Mouse (Mus musculus) adrenal gland, adult 2 months (tissue): Measurements from ENCODE around the gene Tmem120a. TPM values are rescaled to one million over a fixed set of nuclear protein-coding genes. Genes with fewer than 3 reads are reported as not detected.

Experiments
- DNase-seq: peaks from one replicate; pipeline ENCODE4 v3.0.0; 2021
- polyA plus RNA-seq: library from polyadenylated mRNA; depleted of rRNA; stranded (reverse); fragments of >200 nt; gene quantifications from 2 replicates; pipeline ENCODE4 v1.2.3, GENCODE M21; 2012
- total RNA-seq, 2 experiments: library from RNA; stranded (reverse); gene quantifications; 2 replicates each; pipeline ENCODE4 v1.2.3; 2021

Gene Tmem120a
- total and polyA plus RNA-seq, 3 experiments = 40.8 to 80.5 (median 60.0) TPM

- no peak for DNase-seq
Observed at GRCm38 (mm10) chr5:135733071-135733470, 11.2 kb downstream of the Tmem120a start.

- DNase-seq = no peak
Observed at GRCm38 (mm10) chr5:135731322-135731721, 12.9 kb downstream of the Tmem120a start.

GRCm38 (mm10) chr5:135730916-135731315 lies 13.3 kb downstream of the Tmem120a start:
- DNase-seq = no peak

DNA sequence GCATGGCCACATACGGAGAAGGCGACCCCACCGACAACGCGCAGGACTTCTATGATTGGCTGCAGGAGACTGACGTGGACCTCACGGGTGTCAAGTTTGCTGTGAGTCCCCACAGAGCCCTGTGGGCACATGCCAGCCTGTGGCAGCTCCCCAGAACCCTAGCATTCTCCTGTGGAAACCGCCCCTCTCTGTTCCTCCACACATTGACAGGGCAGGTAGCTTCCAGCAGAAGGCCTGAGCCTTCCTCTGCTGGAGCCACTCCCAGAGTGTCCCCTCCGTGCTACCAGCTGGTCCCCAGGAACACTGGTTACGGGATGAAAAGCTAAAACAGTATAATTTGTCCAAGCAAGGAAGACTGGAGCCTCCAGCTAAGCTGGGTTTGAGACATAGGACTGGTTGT lies 14.0 kb downstream of the Tmem120a start:
- DNase-seq = no peak

GRCm38 (mm10) chr5:135729351-135729750 lies 14.9 kb downstream of the Tmem120a start:
- DNase-seq = no peak

DNA sequence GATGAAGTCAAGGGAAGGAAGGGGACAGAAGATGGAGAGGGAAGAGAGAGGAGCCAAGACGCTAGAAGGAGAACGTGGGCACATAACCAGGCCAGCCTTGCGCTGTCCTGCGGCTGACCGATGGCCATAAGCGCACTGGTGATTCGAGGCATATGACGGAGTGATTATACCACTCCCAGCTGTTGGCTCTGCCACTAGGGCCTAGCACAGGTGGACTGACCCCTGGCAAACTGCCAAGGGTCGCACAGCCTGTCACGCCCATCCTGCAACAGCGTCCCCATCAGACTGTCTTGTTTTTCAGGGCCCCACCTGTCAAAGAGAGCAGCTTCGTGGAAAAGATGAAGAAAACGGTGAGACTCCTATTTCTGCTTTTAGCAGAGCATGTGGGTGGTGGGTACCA lies 15.9 kb downstream of the Tmem120a start:
- no peak for DNase-seq

DNA sequence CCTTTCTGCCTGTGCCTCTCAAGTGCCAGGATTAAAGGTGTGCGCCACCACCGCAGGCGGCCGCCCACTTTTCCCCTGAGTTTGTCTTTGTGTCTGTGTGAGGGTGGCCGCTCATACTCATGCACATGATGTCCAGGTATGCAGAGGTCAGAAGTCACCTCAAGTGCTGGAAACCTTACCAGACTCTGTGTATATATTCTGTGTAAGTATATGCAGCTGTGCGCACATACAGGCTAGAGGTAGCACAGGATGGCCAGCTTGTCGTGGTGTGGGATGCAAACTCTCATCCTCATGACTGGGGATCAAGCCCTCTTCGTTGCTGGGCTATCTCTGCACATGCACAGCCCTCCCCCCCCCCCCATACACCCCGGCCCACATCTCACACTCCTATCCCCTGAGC lies 16.4 kb downstream of the Tmem120a start:
- DNase-seq = no peak

GRCm38 (mm10) chr5:135726641-135727346 lies 17.5 kb downstream of the Tmem120a start:
- DNase-seq = peak; percentile 87

DNA sequence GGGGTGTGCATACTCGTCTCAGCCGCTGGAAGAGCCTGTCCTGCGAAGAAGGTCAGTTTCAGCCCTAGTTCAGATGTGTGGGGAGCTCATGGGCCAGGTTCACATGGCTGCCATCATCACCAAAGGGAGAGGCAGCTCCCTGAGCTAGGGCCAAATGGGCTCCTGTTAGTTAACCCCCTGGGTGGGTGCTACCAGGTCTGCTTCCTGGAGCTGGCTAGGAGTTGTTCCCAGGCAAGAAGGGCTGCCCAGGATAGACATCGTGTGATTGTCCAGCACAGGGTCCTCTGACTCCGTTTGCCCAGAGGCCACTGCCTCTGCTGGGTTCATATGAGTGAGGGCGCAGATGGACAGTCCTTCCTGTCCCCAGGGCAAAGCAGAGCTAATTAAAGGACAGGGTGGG lies 18.3 kb downstream of the Tmem120a start:
- DNase-seq = no peak

GRCm38 (mm10) chr5:135725391-135725841 lies 18.8 kb downstream of the Tmem120a start:
- DNase-seq = no peak

- DNase-seq = no peak
Observed at GRCm38 (mm10) chr5:135724536-135725322, 19.5 kb downstream of the Tmem120a start.

GRCm38 (mm10) chr5:135723165-135723751 lies 21.0 kb downstream of the Tmem120a start:
- no peak for DNase-seq

DNA sequence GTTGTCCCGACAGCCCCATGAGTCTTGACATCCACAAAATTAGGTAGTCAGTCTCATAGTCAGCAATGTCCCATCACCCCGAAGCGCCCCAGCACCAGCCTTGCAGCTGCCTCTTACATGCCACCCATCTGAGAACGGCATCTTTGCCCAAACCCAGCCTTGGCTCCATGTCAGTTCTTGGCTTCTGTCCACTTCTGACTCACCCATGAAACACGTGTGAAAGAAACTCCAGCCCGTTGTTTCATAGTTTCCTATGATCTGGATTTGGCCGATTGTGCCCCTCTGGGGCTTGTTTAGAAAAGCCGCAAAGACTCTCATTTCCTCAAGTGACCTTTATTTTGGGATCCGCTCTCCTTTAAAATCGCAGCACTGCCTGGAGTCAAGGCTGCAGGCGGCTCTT lies 22.1 kb downstream of the Tmem120a start:
- DNase-seq = peak; percentile 93

DNA sequence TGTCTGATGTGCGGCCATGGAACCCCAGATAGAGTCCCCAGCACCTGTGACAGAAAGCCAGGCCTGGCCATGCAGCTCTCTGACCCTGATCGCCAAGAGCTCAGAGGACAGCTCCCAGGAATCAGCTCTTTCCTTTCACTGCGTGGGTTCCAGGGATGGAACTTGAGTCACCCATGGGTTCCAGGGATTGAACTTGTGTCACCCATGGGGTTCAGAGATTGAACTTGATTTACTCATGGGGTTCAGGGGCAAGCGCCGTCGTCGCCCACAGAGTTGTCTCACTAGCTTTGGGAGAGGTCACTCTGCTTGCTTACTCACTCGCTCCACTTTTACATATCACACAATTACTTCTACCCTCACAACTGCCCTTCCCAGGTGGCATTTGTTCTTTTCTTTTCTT lies 23.2 kb downstream of the Tmem120a start:
- peak; percentile 65 for DNase-seq

- no peak for DNase-seq
Observed at GRCm38 (mm10) chr5:135720121-135720520, 24.1 kb downstream of the Tmem120a start.

GRCm38 (mm10) chr5:135719586-135720120 lies 24.6 kb downstream of the Tmem120a start:
- no peak for DNase-seq

DNA sequence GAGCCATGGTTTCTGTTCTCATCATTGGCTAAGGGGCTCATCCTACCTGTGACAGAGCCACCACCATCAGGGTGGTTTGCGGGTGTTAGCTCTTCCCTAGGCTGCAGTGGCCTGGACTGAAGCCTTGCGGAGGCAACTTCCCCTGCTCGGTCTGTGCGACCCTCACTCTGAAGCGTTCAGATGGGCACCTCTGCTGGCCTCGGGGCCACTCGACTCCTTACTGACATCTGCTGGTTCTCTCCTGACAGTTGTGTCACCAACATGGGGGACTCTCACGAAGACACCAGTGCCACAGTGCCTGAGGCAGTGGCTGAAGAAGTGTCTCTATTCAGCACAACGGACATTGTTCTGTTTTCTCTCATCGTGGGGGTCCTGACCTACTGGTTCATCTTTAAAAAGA lies 28.6 kb downstream of the Tmem120a start:
- no peak for DNase-seq

- peak; percentile 90 for DNase-seq
Observed at GRCm38 (mm10) chr5:135713441-135714218, 30.6 kb downstream of the Tmem120a start.

DNA sequence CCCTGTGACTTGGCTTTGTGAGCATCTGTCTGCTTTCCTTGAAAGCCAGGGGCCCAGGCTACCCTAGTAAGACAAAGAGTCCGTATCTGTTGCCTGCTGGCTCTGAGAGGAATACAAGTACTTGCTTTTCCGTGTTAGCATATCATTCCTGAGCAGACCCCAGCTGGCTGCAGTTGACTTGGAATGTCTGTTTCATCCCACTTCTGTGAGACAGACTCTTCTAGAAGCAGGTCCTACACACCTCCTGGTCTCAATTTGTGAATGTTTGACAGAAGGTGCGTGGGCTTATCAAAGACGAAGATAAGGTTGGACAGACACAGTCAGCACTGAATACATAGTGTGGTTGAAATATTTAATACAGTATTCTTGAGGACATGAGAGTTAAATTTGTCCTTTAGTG lies 31.4 kb downstream of the Tmem120a start:
- DNase-seq = no peak

DNA sequence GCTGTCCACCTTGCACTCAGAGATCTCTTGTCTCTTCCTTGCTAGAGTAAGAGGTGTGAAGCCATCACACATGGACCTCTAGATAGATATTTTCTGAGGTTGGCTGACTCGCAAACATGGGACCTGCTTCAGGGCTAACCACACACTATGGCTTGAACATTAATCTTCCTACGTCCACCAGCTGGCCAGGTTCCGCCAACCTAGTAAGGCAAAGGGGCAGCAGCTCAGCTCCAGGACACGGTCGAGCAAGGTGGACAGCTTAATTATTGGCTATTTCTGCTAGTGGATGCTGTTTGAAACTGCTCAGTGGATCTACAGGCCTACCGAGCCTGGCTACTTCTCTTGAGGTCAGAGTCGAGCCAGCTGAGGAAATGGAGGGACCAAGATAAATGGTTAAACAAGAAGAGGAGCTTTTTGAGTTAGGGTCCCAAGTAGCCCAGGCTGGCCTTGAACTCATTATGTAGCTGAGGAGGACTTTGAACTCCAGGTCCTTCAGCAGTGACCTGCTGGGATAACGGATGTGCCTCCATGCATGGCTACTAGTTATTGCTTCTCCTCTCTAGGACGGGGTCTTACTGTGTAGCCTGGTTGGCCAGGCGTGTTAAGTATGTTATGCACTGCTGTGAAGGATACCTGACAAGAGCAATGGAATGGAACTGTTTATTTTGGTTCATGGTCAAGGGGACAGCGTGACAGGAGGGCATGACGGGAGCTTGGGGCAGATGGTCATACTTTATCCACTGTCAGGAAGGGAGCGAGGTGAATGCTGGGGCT lies 32.5 kb downstream of the Tmem120a start:
- DNase-seq = no peak

- peak; percentile 87 for DNase-seq
Observed at GRCm38 (mm10) chr5:135710599-135711214, 33.5 kb downstream of the Tmem120a start.
